Mouse (Mus musculus): ENCODE results near the gene Mllt10. TPM values are rescaled to one million over a fixed set of nuclear protein-coding genes. Genes with fewer than 3 reads are reported as not detected.

Gene Mllt10
- polyA plus RNA-seq, 1 experiment from 2014 or later, result 73.6 TPM

DNA sequence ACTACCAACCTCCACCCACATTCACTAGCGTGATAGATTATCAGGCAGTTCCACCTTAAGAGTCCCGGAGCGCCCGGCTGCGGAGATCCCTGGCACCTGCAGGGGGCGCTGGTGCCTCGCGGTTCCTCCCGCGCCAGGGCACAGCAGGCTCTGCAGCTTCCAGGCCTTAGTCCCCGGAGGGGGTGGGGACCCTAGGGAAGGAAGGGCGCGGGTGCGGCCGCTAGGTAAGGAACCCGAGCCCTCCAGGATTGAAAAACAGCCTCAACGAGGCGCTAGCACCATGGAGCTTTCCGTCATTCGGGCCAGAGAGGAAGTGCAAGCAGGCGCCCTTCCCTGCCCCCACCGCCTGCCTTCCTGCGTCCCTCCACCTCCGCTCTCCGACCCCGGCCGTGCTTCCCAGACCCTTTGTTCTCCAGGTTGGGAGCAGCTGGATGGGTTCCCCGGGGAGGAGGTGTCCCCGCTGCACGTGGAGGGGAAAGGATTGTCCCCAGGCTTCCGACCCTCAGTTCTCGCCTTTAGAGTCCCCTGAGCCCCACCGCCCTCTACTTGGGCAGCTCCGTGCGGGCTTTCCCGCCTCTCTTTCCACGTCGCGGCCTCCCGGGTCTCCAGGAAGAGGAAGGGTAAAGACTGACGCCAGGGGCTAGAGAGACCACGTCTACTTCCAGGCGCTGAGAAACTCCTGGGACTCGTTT lies 27.4 kb upstream of the Mllt10 start:
- Histone ChIP-seq H3K4me1 (peaks cover 35% of the 10 kb centered on the region), H3K27ac (peak overlapping the region; percentile 98), H3K4me2 (peak overlapping the region; percentile 97), H3K9me3 (no peaks in the 10 kb centered on the region), H3K27me3 (peaks cover 12% of the 10 kb centered on the region; the same call in 1 of the 2 replicates), H3K36me3 (no peaks in the 10 kb centered on the region), H3K4me3 (peak overlapping the region; percentile 68), H3K9ac (peak overlapping the region; percentile 93)
- peak; percentile 85 for ATAC-seq (ENCODE audit: insufficient number of reproducible peaks, insufficient read depth, low FRiP score, low TSS enrichment, low read depth)
- under 1% methylated on average over 44 of the region's 44 CpGs for WGBS

DNA sequence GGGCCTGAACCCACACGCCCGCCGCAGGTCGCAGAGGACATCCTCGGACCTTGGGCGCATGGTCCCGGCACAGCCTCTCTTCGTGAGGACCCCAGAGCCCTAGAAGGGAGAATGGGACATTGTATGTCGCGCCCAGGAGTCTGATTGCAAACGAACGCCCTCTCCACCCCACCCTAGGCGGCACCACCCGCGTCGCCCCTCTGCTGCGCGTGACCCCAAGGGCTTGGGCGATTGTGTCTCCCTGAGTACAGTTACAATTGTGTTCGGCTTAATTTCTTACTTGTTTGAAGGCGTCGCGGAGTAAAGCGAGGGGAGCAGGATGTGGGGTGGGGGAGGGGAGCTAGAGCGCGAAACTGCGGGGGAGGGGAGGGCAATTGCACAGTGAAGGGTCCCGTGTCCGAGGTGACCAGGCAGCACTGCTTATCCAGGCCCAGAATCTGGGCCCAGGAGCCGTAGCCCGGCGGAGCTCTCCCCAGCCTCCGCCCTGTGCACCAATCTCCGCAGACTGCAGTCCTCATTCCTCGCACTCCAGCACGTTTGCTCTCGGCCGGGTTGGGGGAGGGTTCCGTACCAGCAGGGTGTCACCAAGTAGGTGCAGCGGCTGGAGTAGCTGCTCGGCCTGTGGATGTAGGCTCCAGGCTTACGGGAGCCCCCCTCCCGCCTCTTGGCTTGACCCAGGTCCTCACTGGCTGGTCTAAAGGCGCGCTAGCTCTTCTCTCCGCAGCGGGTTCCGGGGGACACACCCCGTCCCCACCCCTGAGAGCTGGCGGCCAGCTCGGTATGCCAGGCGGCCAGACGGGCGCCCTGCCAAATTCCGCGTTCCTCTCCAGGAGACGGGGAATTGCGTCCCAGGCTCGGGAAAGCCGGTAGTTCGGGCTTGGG lies 26.7 kb upstream of the Mllt10 start:
- Histone ChIP-seq H3K4me2 (peak overlapping the region; percentile 97), H3K9me3 (no peaks in the 10 kb centered on the region), H3K4me1 (peaks cover 43% of the 10 kb centered on the region), H3K4me3 (peak overlapping the region; percentile 68), H3K27ac (peak overlapping the region; percentile 98), H3K27me3 (peaks cover 12% of the 10 kb centered on the region; the same call in 1 of the 2 replicates), H3K36me3 (no peaks in the 10 kb centered on the region), H3K9ac (peak overlapping the region; percentile 93)
- under 1% methylated on average over 61 of the region's 61 CpGs for WGBS
- ATAC-seq (ENCODE audit: insufficient number of reproducible peaks, insufficient read depth, low FRiP score, low TSS enrichment, low read depth), result peak; percentile 63

DNA sequence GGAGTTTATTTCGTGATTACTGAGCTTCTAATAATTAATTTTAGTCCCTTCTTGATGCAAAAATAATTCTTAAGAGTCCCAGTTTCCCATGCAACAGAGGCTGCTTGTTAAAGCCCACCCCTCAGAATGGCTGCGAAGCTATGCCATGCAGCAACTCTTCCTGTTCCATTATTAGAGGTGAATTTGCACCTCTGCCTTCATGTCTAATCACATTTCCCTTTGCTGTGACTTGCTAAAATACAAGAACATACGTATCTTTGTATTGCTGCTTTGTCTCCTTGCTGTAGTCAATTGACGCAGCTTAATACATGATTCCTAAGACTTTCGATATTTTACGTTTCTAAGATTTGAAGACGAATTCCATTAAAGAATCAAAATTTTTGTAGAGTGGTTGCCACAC lies 25.4 kb upstream of the Mllt10 start:
- Histone ChIP-seq H3K27me3 (peaks cover 5% of the 10 kb centered on the region; the same call in 1 of the 2 replicates), H3K36me3 (no peaks in the 10 kb centered on the region), H3K4me1 (peaks cover 53% of the 10 kb centered on the region), H3K9me3 (no peaks in the 10 kb centered on the region), H3K9ac (no peak overlapping the region), H3K4me2 (no peak overlapping the region), H3K4me3 (no peak overlapping the region), H3K27ac (no peak overlapping the region)
- ATAC-seq (ENCODE audit: insufficient number of reproducible peaks, insufficient read depth, low FRiP score, low TSS enrichment, low read depth), result no peak
- 66% methylated on average over 7 of the region's 7 CpGs for WGBS

DNA sequence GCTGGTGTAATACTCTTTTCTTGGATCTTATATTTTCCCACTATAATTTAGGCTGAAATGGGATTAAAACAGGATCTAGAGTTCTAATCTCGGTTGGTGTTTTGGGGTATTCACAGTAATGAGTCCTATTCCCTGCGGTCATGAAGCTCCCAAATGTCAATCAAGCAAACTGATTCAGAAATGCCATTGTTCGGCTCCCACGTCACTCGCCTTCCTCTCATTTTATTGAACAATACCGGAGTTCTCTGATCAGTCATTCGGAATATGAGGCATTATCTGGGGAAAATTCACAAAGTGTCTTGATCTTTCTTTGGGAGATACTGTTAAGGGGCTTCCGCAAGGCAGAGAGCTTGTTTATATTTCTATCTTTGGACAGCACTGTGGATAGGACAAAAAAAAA lies 24.5 kb upstream of the Mllt10 start:
- no peaks in the 10 kb centered on the region for H3K9me3 ChIP-seq
- H3K9ac ChIP-seq, result no peak overlapping the region
- no peaks in the 10 kb centered on the region for H3K36me3 ChIP-seq
- ATAC-seq (ENCODE audit: insufficient number of reproducible peaks, insufficient read depth, low FRiP score, low TSS enrichment, low read depth), result no peak
- H3K27ac ChIP-seq, result no peak overlapping the region
- WGBS, result 39% methylated on average over 8 of the region's 8 CpGs
- H3K27me3 ChIP-seq, result no peaks in the 10 kb centered on the region
- H3K4me1 ChIP-seq, result peaks cover 52% of the 10 kb centered on the region
- H3K4me2 ChIP-seq, result no peak overlapping the region
- H3K4me3 ChIP-seq, result no peak overlapping the region

DNA sequence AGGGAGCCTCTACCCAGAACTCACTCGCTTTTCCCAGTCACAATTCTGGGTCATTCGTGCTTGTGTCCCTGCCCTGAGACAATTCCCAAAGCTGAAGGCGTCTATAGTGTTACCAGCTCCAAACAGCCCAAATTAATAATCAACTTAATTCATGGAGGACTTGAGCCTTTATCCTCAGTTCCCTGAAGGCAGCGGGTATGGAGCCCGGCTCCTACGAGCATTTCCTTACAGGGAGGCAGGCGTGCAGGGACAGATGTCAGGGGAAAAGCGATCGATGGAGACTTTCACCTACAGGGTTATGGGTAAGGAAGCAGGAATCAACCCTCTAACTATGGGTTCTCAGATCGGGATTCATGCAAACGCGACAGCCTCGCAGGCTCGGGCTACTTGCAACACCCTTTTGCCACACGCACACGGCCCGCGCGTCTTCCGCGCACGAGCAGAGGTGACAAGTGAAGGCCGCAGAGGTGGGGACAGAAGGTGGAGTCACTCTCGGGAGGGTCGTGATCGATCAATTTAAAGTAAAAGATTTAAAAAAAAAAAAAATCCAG lies 23.7 kb upstream of the Mllt10 start:
- Histone ChIP-seq H3K9me3 (no peaks in the 10 kb centered on the region), H3K4me2 (peak overlapping the region; percentile 94), H3K27ac (peak overlapping the region; percentile 33), H3K4me3 (peak overlapping the region; percentile 46), H3K9ac (peak overlapping the region; percentile 83), H3K4me1 (peaks cover 48% of the 10 kb centered on the region), H3K27me3 (no peaks in the 10 kb centered on the region), H3K36me3 (no peaks in the 10 kb centered on the region)
- ATAC-seq (ENCODE audit: insufficient number of reproducible peaks, insufficient read depth, low FRiP score, low TSS enrichment, low read depth), result no peak
- 4% methylated on average over 26 of the region's 26 CpGs for WGBS

DNA sequence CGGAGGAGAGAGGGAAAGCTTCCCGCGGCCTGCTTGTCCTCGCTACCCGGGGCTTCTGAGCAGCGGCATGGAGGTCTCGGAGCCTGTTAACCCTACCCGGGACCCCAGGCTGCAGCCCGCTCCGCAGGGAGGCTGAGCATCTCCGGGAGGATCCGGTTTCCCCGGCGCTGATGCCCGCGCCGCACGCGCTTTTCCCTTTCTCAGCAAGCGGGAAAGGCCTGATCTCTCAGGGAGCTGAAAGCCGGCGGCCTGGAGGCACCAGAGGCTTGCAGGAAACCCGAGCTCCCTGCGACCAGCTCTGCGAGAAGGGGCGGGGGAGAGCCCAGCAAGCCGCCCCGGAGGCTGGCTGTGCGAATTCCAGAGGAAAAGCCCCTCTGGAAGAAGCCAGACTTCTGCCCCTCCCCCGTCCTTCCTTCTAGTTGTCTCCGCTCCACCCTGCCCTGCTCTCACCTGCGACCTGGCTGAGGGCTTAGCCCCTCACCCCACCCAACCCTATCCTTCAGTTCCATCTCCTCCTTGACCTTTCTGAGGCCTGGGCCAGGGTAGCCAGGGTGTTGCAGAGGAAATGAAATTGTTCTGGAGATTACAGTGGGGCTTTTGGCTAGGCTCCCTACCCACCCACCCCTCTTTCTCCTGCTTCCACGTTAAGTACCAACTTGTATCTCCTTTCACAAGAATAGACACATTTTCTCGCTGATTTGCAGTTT lies 23.1 kb upstream of the Mllt10 start:
- Histone ChIP-seq H3K27me3 (no peaks in the 10 kb centered on the region), H3K9ac (peak overlapping the region; percentile 83), H3K36me3 (no peaks in the 10 kb centered on the region), H3K4me1 (peaks cover 41% of the 10 kb centered on the region), H3K27ac (peak overlapping the region; percentile 33), H3K4me3 (peak overlapping the region; percentile 46), H3K4me2 (peak overlapping the region; percentile 94), H3K9me3 (no peaks in the 10 kb centered on the region)
- 2% methylated on average over 34 of the region's 34 CpGs for WGBS
- ATAC-seq (ENCODE audit: insufficient number of reproducible peaks, insufficient read depth, low FRiP score, low TSS enrichment, low read depth), result no peak

DNA sequence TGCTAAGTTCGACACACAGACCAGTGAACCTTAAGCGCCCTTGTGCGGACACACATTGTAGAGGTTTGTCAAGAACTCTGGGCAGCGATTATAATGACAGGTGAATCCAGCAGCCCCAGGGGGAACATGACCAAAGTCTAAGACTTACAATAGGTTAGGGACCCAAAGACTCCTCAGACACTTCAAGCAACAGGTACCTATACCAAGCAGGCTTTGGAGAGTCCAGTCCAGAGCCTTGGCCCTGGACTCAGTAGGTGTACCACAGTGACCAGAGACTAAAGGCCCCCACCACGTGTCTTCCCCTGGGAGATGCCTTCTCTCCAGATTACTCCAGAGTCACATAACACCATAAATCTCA lies 22.5 kb upstream of the Mllt10 start:
- H3K4me2 ChIP-seq, result peak overlapping the region; percentile 94; the same call in 1 of the 2 replicates
- H3K4me1 ChIP-seq, result peaks cover 38% of the 10 kb centered on the region
- 50% methylated on average over 5 of the region's 5 CpGs for WGBS
- ATAC-seq (ENCODE audit: insufficient number of reproducible peaks, insufficient read depth, low FRiP score, low TSS enrichment, low read depth), result no peak
- no peaks in the 10 kb centered on the region for H3K9me3 ChIP-seq
- H3K36me3 ChIP-seq, result no peaks in the 10 kb centered on the region
- 0 out of 2 replicates have a peak overlapping the region, but pooled peaks have one; percentile 6 for H3K9ac ChIP-seq
- H3K27me3 ChIP-seq, result no peaks in the 10 kb centered on the region
- no peak overlapping the region for H3K27ac ChIP-seq
- no peak overlapping the region for H3K4me3 ChIP-seq

DNA sequence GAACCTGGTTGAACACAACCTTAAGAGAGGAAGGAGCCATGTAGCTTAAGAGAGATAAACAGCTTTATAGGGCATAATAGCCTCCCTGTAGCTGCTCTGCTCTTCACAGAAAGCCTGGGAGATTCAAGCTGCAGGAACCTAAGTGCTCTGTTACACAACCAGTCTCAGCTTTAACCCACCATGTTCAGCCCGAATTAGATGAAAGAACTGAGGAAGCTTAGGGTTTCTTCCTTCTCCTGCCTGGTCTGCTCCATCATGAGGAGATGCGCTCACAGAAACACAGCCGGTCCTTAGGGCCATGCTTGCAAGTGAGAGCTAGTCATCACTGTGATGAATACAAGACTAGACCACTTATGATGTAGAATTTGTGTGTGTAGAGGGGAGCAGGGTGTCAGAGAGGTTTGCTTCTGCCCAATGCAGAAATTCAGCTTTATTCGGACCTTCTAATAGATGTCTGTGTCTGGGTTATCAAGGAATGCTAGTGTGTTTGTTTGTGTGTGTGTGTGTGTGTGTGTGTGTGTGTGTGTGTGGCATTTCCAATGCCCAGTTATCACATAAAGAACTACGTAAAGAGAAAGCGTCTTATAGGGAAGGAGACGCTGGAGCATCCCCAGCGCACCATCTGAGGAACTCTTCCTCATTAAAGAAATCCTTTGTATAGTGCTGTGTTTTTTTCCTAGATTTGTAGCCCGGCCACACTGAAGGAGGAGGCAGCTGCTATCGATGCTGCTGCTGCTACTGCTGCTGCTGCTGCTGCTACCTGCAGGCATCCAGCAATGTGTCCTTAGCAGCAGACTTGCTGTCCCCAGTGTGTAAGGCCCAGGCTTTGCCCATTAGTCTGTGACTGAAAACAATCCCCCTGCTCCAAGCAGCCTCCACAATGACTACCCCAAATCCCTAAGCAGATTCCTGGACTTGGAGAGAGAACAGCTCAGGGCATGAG lies 21.6 kb upstream of the Mllt10 start:
- H3K27me3 ChIP-seq, result 0 out of 2 replicates have a peak, but pooled peaks cover 3% of the 10 kb centered on the region
- no peaks in the 10 kb centered on the region for H3K9me3 ChIP-seq
- 0 out of 2 replicates have a peak overlapping the region, but pooled peaks have one; percentile 6 for H3K9ac ChIP-seq
- ATAC-seq (ENCODE audit: insufficient number of reproducible peaks, insufficient read depth, low FRiP score, low TSS enrichment, low read depth), result no peak
- H3K36me3 ChIP-seq, result no peaks in the 10 kb centered on the region
- H3K4me3 ChIP-seq, result no peak overlapping the region
- 34% methylated on average over 10 of the region's 10 CpGs for WGBS
- 0 out of 2 replicates have a peak overlapping the region, but pooled peaks have one; percentile 5 for H3K27ac ChIP-seq
- H3K4me1 ChIP-seq, result peaks cover 39% of the 10 kb centered on the region
- H3K4me2 ChIP-seq, result peak overlapping the region; percentile 94; the same call in 1 of the 2 replicates

DNA sequence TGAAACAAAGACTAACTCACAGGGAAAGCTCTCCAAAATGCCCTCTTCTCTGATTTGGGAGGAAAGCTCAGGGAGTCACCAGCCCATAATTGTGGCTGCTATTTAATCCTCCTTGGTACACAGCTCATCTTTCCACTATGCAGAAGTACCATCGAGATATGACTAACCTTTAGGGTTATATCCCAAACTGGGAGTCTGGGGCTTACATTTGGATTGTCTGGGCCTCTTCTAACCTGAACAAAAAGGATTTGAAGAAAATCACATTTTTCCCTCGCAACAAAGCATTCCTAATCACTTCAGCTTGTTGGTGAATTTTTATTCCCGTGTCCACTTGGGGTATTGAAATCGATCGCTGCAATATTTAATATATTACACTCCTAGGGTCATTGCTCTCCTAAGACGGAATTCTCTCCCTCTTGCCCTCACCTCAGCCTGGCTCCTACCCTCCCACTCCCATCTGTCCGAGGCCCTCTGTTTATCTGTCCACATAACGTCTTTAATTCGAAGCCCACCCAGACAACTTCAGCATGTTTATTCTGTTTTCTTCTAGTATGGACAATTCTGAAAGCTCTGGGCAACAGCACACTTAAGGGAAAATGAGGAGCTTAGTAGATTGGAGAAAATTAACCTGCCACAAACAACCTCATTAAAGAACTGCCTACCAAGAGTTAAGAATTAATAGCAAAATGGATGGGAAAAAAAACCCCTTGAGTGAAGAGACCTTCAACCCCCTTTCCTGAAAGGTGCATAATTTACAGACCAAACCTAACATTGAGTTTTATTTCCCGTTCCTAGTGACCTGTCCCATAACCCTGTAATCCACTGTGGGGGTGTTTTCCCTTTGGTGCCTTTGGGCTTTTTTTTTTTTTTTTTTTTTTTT lies 20.4 kb upstream of the Mllt10 start:
- 0 out of 2 replicates have a peak, but pooled peaks cover 3% of the 10 kb centered on the region for H3K27me3 ChIP-seq
- H3K9me3 ChIP-seq, result no peaks in the 10 kb centered on the region
- WGBS, result 57% methylated on average over 10 of the region's 10 CpGs
- no peak overlapping the region for H3K27ac ChIP-seq
- no peak overlapping the region for H3K4me2 ChIP-seq
- H3K9ac ChIP-seq, result no peak overlapping the region
- H3K4me3 ChIP-seq, result no peak overlapping the region
- H3K4me1 ChIP-seq, result peaks cover 47% of the 10 kb centered on the region
- no peak for ATAC-seq (ENCODE audit: insufficient number of reproducible peaks, insufficient read depth, low FRiP score, low TSS enrichment, low read depth)
- H3K36me3 ChIP-seq, result no peaks in the 10 kb centered on the region

DNA sequence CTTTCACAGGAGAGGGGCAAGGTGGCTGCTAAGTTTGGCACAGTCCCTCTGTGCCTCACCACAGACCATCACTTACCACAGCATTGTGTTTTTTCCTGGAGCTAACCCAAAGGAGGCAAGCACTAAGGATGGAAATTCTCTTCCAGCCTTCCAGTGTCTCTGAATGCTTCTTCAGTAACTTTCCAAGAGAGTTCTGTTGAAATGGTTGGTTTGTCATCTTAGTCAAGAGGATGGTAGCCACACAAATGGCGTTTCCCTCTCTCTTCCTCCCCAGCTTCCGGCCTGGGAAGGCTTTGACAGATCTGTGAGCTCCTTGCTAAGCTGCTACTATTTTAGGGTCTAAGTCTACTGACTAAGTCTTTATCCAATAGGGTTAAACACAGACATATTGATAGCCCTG lies 17.5 kb upstream of the Mllt10 start, which contains the start of gene A930004D18Rik:
Gene A930004D18Rik (minus strand): TSS at position 247 of the 400 bp plus-strand sequence.
- Histone ChIP-seq H3K36me3 (no peaks in the 10 kb centered on the region), H3K4me2 (no peak within 1 kb of the TSS), H3K9me3 (no peaks in the 10 kb centered on the region), H3K4me1 (peaks cover 58% of the 10 kb centered on the region), H3K27me3 (0 out of 2 replicates have a peak, but pooled peaks cover 3% of the 10 kb centered on the region), H3K4me3 (no peak within 1 kb of the TSS), H3K27ac (no peak within 1 kb of the TSS), H3K9ac (no peak within 1 kb of the TSS)
- WGBS, result 46% methylated on average over 2 of the region's 2 CpGs
- ATAC-seq (ENCODE audit: insufficient number of reproducible peaks, insufficient read depth, low FRiP score, low TSS enrichment, low read depth), result no peak
